Mouse (Mus musculus) small intestine, adult 2 months (tissue): ENCODE data around the gene Themis. TPM values are rescaled to one million over a fixed set of nuclear protein-coding genes. Genes with fewer than 3 reads are reported as not detected.

ENCODE experiments used
- H3K27ac ChIP-seq: fragments of 200-500 bp; 2 replicates; pipeline ENCODE4 v1.5.1; 2012; ENCODE audit warnings: low read depth, low read length, control low read depth, inconsistent platforms; ENCODE audit not compliant: insufficient read depth
- H3K27me3 ChIP-seq: fragments of 200-500 bp; 2 replicates; pipeline ENCODE4 v1.6.1; 2012; ENCODE audit warnings: mild to moderate bottlenecking, moderate library complexity, low read length, inconsistent platforms; ENCODE audit not compliant: control insufficient read depth, insufficient read depth
- H3K36me3 ChIP-seq: fragments of 200-500 bp; 2 replicates; pipeline ENCODE4 v1.6.1; 2012; ENCODE audit warnings: mild to moderate bottlenecking, low read length, control low read depth, inconsistent platforms; ENCODE audit not compliant: control insufficient read depth, insufficient read depth
- H3K4me1 ChIP-seq: fragments of 200-500 bp; 2 replicates; pipeline ENCODE4 v1.6.1; 2012; ENCODE audit warnings: low read length, inconsistent platforms, mixed read lengths; ENCODE audit not compliant: control insufficient read depth, insufficient read depth, insufficient read length
- H3K4me3 ChIP-seq: fragments of 200-500 bp; 2 replicates; pipeline ENCODE4 v1.5.1; 2012; ENCODE audit warnings: low read depth, mild to moderate bottlenecking, control low read depth, inconsistent platforms, low read length, moderate library complexity
- CTCF ChIP-seq: fragments of 200-500 bp; IDR thresholded peaks from 2 replicates; pipeline ENCODE4 v1.5.1; 2012; ENCODE audit warnings: low read depth, mild to moderate bottlenecking, control low read depth, inconsistent platforms, low read length, moderate library complexity, mixed read lengths; ENCODE audit not compliant: insufficient replicate concordance, insufficient read length; ENCODE audit errors: extremely low read depth
- POLR2A ChIP-seq: fragments of 200-500 bp; IDR thresholded peaks from 2 replicates; pipeline ENCODE4 v1.6.1; 2012; ENCODE audit warnings: low read depth, mild to moderate bottlenecking, control low read depth, inconsistent platforms, low read length, moderate library complexity
- WGBS: fragments of 180-500 bp; shearing (Covaris S2); methylation state at CpG from one replicate; pipeline ENCODE4 v1.1.7; 2018; 5-methylcytosine and 5-hydroxymethylcytosine counted together
- polyA plus RNA-seq: library from polyadenylated mRNA; depleted of rRNA; stranded (reverse); fragments of >200 nt; gene quantifications from 2 replicates; pipeline ENCODE4 v1.2.3, GENCODE M21; 2012; rRNA removed

The Themis gene
- 0.03 TPM in 1 of 2 replicates, not detected in the other for polyA plus RNA-seq

DNA sequence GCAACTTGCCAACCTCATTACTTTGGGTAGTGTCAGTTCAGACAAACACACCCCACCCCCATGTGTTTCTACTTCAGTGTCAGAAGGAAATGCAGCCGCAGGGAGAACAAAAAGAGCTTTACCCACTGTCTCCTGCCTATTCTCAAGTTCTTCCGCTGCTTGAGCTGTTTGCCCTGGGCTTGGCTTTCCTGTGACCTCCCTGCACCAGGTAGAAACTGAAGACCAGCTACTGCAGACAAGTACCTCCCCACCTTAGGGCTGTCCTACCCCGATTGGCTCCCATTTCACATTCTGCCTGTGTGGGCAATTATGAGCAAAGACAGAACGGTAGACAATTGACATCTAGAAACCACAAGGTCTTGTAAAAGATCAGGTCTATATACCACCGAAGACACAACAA lies at the start of gene Themis:
Themis (plus strand) TSS at position 100 of the 400 bp plus-strand sequence.
- Histone ChIP-seq H3K27me3 (no peaks in the 10 kb centered on the region), H3K4me1 (no peaks in the 10 kb centered on the region), H3K4me3 (no peak within 1 kb of the TSS), H3K36me3 (no peaks in the 10 kb centered on the region), H3K27ac (no peak within 1 kb of the TSS)
- TF ChIP-seq CTCF, result no peak
- no peak for TF ChIP-seq POLR2A
- 51% methylated on average over 5 of the region's 5 CpGs for WGBS

DNA sequence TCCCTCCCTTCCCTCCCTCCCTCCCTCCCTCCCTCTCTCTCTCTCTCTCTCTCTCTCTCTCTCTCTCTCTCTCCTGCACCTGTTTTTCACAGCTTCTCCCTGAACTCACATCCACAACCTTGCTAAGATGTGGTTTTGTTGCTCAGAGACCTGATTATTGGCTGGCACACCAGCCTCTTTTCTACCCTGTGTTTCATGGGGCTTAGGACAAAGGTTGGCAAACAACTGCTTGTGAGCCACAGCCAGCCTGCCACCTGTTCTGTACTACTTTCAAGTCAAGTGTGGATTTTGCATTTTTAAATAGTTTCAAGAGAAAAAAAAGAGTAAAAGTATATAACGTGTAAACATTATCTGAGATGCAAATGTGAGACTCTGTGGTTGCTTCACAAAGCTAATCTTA lies 48.7 kb upstream of the Themis start:
- Histone ChIP-seq H3K4me3 (no peak overlapping the region), H3K27ac (no peak overlapping the region), H3K36me3 (no peaks in the 10 kb centered on the region), H3K4me1 (no peaks in the 10 kb centered on the region), H3K27me3 (no peaks in the 10 kb centered on the region)
- 80% methylated on average over 1 of the region's 1 CpGs for WGBS
- TF ChIP-seq POLR2A, result no peak
- no peak for TF ChIP-seq CTCF

DNA sequence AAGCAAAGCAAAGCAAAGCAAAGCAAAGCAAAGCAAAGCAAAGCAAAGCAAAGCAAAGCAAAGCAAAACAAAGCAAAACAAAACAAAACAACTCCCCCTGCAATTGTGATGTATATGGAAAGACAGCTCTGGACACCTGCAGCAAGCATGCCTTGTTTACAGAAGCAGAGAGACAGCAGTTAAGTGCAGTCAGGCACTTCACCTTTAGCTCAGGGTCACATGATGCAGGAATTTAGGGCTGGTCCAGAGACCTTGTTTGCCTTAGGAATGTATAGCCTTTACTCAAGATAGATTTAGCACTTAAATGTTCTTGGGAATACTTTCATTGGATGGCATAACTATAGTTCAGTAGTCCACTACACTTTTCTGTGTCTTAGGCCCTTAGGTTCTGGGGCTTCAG lies 32.1 kb upstream of the Themis start:
- Histone ChIP-seq H3K27ac (no peak overlapping the region), H3K4me1 (no peaks in the 10 kb centered on the region), H3K36me3 (no peaks in the 10 kb centered on the region), H3K4me3 (no peak overlapping the region), H3K27me3 (no peaks in the 10 kb centered on the region)
- no peak for TF ChIP-seq CTCF
- TF ChIP-seq POLR2A, result no peak

DNA sequence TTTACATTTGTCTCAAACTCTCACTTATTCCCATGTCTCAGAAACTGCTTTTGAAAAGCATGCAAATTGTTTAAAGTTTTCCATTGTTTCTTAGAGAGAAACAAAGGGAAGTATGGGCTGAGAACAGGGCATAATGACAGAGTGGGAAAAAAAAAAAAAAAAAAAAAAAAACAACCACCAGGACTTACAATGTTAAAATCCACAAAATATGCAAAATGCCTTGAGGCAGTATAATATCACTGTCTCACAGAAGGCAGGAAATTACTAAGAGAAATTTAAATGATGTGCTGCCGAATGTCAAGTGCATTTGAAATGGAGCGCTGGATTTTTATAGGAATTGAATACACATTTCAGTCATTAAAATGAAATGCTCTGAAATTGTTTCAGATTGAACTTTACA lies 26.3 kb upstream of the Themis start:
- WGBS, result 95% methylated on average over 2 of the region's 2 CpGs
- TF ChIP-seq POLR2A (no peak), CTCF (no peak)
- H3K4me3 ChIP-seq, result no peak overlapping the region
- H3K27ac ChIP-seq, result no peak overlapping the region
- no peaks in the 10 kb centered on the region for H3K4me1 ChIP-seq
- no peaks in the 10 kb centered on the region for H3K36me3 ChIP-seq
- H3K27me3 ChIP-seq, result no peaks in the 10 kb centered on the region

DNA sequence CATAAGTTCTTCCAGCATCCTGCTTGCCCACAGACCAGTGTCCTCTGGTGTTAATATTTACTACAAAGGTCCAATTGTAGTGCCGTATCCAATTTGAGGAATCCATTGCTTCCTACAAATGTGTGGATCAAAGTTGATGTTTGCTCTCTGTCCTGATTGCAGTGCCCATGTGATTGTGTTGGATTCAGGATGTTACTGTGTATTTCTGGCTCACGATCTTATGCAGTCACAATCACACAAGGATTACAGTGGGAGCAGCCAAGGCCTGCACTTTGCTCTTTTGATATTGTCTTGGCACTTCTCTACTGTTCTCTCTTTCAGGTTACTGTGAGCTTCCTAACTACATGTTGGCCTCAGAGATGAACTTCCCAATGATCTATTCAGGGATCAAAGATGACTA lies 20.3 kb upstream of the Themis start:
- TF ChIP-seq CTCF (no peak), POLR2A (no peak)
- no peak overlapping the region for H3K4me3 ChIP-seq

DNA sequence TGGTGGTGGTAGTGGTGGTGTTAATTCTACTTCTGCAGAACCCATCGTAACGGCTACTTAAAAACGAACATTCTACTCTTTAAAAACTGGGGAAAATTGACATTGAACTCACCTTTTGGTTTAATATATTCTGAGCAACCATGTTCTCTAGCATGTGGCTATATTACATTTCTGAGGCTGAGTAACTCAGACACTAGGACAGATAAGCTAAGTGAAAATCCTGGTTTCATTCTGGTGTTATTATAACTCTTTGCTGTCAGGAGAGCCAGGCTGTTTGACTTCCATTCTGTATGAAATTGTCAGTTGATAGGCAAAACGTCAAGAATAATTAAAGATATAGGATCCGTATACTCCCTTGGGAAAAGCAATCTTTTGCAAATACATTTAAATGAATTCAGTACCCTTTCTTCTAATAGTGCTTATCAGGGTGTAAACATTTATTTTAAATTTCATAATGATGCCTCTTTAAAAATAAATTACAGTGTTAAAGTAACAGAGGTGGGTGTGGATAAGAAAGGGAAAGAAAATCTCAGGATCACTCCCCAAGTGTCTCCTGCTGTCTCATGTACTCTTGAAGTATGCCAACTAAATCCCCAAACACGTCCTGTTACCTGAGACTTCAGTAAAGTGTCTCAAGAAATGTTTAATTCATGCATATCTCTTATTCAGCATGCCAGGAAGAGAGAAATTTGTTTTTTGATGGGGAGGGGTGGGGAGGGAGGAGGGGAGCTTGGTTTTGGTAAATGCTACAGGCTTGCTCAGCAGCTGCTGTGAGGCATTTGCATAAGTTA lies 18.9 kb upstream of the Themis start:
- Histone ChIP-seq H3K4me1 (no peaks in the 10 kb centered on the region), H3K36me3 (no peaks in the 10 kb centered on the region), H3K27ac (no peak overlapping the region), H3K27me3 (no peaks in the 10 kb centered on the region), H3K4me3 (no peak overlapping the region)
- WGBS, result 73% methylated on average over 6 of the region's 6 CpGs
- no peak for TF ChIP-seq CTCF
- no peak for TF ChIP-seq POLR2A

More for the DNA sequence above, 20.3 kb upstream of the Themis start:
- 73% methylated on average over 2 of the region's 2 CpGs for WGBS
- H3K27me3 ChIP-seq, result no peaks in the 10 kb centered on the region
- H3K36me3 ChIP-seq, result no peaks in the 10 kb centered on the region
- H3K4me1 ChIP-seq, result no peaks in the 10 kb centered on the region
- no peak overlapping the region for H3K27ac ChIP-seq

DNA sequence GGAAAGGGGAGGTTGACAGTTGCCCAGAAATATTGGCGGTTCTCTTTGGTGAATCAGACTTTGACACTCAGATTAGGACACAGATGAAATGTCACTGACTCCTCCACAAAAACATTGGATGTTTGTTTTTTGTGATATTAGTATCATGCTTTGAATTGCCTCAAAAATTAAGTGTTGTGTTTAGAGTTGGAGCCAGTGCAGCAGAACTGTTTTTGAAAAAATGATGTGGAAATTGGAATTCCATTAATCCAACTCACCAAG lies 18.3 kb upstream of the Themis start:
- H3K4me1 ChIP-seq, result no peaks in the 10 kb centered on the region
- H3K36me3 ChIP-seq, result no peaks in the 10 kb centered on the region
- 29% methylated on average over 1 of the region's 1 CpGs for WGBS
- H3K27ac ChIP-seq, result no peak overlapping the region
- TF ChIP-seq POLR2A, result no peak
- TF ChIP-seq CTCF, result no peak
- no peak overlapping the region for H3K4me3 ChIP-seq
- no peaks in the 10 kb centered on the region for H3K27me3 ChIP-seq

DNA sequence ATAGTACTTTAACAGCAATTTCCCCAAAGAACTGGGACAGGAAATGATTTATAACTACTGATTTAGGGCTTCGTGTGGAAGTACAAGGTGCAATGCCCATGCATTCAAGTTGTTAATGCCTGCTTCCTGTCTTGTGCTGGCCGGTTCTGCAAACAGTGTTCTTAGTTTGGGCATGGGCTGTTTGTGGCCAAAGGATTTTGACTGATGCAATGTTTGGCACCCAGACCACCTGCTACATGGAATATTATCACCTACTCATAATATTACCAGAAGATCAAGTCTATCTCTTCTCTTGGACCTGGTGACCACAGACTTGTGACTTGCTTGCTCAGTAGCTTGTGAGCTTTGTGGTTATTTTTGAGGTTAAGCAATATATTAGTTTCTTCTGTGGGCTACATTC lies 16.2 kb upstream of the Themis start:
- Histone ChIP-seq H3K4me3 (no peak overlapping the region), H3K27me3 (no peaks in the 10 kb centered on the region), H3K4me1 (no peaks in the 10 kb centered on the region), H3K36me3 (no peaks in the 10 kb centered on the region), H3K27ac (no peak overlapping the region)
- 40% methylated on average over 2 of the region's 2 CpGs for WGBS
- TF ChIP-seq CTCF (no peak), POLR2A (no peak)
